Mouse (Mus musculus): ENCODE results near the gene Zfp715. TPM values are rescaled to one million over a fixed set of nuclear protein-coding genes. Genes with fewer than 3 reads are reported as not detected.
A peak's percentile ranks its signal among the peaks of the same experiment; 100 is the strongest.
"Not testable (repeated sequence)": the region's sequence is repeated elsewhere in the genome, so short reads cannot be mapped to it uniquely, and the experiment has no call there.

Gene Zfp715
- 7.0 and 7.2 TPM in 2 replicates for polyA plus RNA-seq (2016; fragmentation: Nextera tagmentation; extraction: Ambion mirVana)

DNA sequence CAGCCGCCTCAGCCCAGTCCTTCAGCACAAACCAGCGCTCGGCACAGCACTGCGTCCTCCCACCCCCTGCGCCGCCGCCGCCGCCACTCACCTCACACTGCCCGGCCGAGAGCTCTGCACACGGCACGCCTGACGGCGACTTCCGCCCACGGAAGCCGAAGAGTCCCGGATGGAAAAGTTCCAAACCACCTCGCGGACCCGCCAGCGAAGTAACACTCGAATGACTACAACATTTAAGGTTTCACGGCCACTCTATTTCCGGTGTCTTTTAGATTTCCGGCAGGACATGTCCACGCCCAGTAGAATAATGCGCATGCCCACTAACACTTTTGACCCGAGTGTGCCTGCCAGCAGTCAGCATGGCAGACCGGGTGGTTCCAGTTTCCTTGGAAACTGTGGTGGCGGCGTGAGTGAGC, at the start of gene Zfp715:
Gene Zfp715, minus strand, starts transcription at position 282 of the 416 bp plus-strand sequence.
- under 1% methylated on average over 33 of the region's 33 CpGs for WGBS (ENCODE audit: insufficient replicate concordance)

DNA sequence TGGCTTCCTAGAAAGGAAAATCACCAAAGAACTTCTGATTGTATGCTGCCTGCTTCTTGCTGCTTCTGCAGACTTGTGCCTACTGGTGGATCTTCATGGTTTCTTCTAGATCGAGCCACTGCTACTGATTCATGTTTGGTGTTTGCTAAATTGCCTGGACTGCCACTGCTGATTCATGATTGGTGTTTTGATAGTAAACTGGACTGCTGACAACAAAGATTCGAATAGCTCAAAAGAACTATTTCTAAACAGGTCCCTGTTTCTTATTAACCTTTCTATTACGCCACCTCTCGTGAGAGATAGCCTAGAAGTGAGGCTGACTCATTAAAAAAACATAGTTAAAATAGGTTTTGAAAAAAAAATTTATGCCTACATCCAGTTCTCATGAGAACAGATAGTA, 48.9 kb upstream of the Zfp715 start:
- WGBS (ENCODE audit: insufficient replicate concordance), result 57% methylated on average over 4 of the region's 4 CpGs
- no peak overlapping the region for H3K4me3 ChIP-seq
- H3K4me2 ChIP-seq, result no peak overlapping the region
- no peaks in the 10 kb centered on the region for H3K4me1 ChIP-seq
- H3K9me3 ChIP-seq (replicated peaks), result no peaks in the 10 kb centered on the region
- no peak for ATAC-seq
- no peak overlapping the region for H3K9ac ChIP-seq
- no peaks in the 10 kb centered on the region for H3K27me3 ChIP-seq (replicated peaks)
- no peaks in the 10 kb centered on the region for H3K36me3 ChIP-seq
- no peak overlapping the region for H3K27ac ChIP-seq

More for the DNA sequence above, at the start of gene Zfp715:
- Histone ChIP-seq H3K4me3 (peak within 1 kb of the TSS; percentile 85), H3K4me1 (peaks cover 39% of the 10 kb centered on the region), H3K27ac (peak within 1 kb of the TSS; percentile 88), H3K9me3 (replicated peaks) (no peaks in the 10 kb centered on the region), H3K36me3 (peaks cover 26% of the 10 kb centered on the region), H3K27me3 (replicated peaks) (no peaks in the 10 kb centered on the region), H3K4me2 (peak within 1 kb of the TSS; percentile 94), H3K9ac (peak within 1 kb of the TSS; percentile 82)
- ATAC-seq, result peak; percentile 90

DNA sequence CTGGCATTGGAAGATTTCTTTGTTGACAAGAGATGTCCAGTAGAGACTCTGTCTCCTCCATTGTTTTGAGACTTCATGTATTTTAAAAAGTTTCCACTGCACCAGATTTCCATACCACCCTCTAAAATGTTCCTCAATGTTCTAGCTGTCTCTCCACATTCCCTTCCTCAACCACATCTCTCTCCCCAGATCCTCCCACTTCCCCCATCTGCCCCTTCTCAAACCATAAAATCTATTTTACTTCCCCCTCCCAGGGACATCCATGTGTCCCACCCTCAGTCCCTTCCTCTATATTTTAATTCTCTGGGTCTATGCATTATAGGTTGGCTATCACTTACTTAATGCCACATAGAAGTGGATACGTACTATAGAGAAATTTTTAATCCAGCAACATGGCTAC, 48.3 kb upstream of the Zfp715 start:
- Histone ChIP-seq H3K4me3 (no peak overlapping the region), H3K9ac (no peak overlapping the region), H3K9me3 (replicated peaks) (no peaks in the 10 kb centered on the region), H3K27me3 (replicated peaks) (no peaks in the 10 kb centered on the region), H3K4me2 (no peak overlapping the region), H3K36me3 (no peaks in the 10 kb centered on the region), H3K4me1 (no peaks in the 10 kb centered on the region), H3K27ac (no peak overlapping the region)
- 69% methylated on average over 1 of the region's 1 CpGs for WGBS (ENCODE audit: insufficient replicate concordance)
- no peak for ATAC-seq

DNA sequence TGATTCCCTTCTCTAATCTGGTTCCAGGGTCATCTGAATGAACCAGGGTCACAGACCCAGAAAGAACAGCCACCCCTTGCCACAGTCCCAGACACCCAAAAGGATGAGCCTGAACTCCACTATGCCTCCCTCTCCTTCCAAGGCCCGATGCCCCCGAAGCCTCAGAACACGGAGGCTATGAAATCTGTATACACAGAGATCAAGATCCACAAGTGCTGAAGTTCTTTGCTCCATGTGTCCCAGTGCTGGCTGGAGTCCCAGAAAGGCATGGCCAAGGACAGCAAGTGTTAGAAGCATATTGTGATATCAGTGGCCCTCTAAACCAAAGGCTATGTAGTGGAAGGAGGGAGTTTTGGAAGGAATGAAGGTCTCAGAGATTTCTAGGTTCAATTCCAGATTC, 45.5 kb upstream of the Zfp715 start:
- Histone ChIP-seq H3K27ac (no peak overlapping the region), H3K4me1 (peaks cover 23% of the 10 kb centered on the region), H3K9ac (no peak overlapping the region), H3K9me3 (replicated peaks) (no peaks in the 10 kb centered on the region), H3K4me2 (no peak overlapping the region), H3K27me3 (replicated peaks) (no peaks in the 10 kb centered on the region), H3K4me3 (no peak overlapping the region), H3K36me3 (no peaks in the 10 kb centered on the region)
- no peak for ATAC-seq
- WGBS (ENCODE audit: insufficient replicate concordance), result 75% methylated on average over 3 of the region's 3 CpGs

DNA sequence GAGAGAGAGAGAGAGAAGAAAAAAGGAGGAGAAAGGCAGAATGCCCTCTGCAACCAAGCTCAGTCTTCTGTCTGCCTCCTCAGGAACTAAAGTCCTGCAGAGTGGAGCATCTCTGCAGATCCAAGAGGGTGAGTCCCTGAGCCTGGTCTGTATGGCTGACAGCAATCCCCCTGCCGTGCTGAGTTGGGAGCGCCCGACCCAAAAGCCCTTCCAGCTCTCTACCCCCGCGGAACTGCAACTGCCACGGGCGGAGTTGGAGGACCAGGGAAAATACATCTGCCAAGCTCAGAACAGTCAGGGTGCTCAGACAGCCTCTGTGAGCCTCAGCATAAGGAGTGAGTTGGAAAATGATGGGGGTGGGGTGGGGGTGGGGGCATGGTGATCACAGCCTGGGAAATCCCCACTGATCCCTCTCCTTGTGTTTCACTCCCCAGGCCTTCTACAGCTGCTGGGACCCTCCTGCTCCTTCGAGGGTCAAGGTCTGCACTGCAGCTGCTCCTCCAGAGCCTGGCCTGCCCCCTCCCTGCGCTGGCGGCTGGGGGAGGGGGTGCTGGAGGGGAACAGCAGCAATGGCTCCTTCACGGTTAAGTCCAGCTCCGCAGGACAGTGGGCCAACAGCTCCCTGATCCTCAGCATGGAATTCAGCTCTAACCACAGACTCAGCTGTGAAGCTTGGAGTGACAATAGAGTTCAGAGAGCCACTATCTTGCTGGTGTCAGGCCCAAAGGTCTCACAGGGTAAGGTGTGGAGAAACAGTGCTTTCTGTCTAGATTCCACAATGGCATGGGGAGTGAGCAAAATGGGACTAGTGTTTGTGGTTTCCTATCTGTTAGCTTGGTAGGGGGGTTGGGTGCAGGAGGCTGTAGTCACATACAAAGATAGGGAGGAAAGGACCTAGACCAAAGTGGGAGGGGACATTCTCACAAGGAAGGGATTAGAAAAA, 42.1 kb upstream of the Zfp715 start:
- 0 out of 2 replicates have a peak overlapping the region, but pooled peaks have one; percentile 18 for H3K27ac ChIP-seq
- H3K27me3 ChIP-seq (replicated peaks), result no peaks in the 10 kb centered on the region
- peaks cover 49% of the 10 kb centered on the region for H3K4me1 ChIP-seq
- peak overlapping the region; percentile 20; the same call in 1 of the 2 replicates for H3K9ac ChIP-seq
- no peak overlapping the region for H3K4me3 ChIP-seq
- H3K4me2 ChIP-seq, result peak overlapping the region; percentile 37
- 9% methylated on average over 12 of the region's 12 CpGs for WGBS (ENCODE audit: insufficient replicate concordance)
- H3K9me3 ChIP-seq (replicated peaks), result no peaks in the 10 kb centered on the region
- ATAC-seq, result peak; percentile 50
- no peaks in the 10 kb centered on the region for H3K36me3 ChIP-seq

DNA sequence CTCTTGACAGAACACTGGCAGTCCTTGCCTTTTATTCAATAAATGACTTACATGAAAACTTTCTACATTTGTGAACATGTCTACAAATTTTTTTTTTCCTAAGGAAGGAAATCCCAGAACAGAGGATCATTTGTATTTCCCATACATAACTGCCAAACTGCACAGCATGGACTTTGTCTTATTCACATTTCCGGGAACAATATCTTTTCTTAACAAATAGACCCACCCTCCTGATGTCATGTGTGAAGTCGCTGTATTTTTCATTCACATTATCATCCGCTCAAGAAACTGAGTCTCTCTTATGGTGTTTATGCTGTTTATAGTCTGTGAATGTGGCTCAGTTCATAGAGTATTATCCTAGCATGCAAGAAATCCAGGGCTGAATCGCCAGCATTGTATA, 40.7 kb upstream of the Zfp715 start:
- WGBS (ENCODE audit: insufficient replicate concordance), result 45% methylated on average over 4 of the region's 4 CpGs
- Histone ChIP-seq H3K27me3 (replicated peaks) (no peaks in the 10 kb centered on the region), H3K9ac (no peak overlapping the region), H3K4me1 (peaks cover 53% of the 10 kb centered on the region), H3K9me3 (replicated peaks) (no peaks in the 10 kb centered on the region), H3K4me2 (no peak overlapping the region), H3K4me3 (no peak overlapping the region), H3K36me3 (no peaks in the 10 kb centered on the region), H3K27ac (peak overlapping the region; percentile 61; the same call in 1 of the 2 replicates)
- ATAC-seq, result no peak

DNA sequence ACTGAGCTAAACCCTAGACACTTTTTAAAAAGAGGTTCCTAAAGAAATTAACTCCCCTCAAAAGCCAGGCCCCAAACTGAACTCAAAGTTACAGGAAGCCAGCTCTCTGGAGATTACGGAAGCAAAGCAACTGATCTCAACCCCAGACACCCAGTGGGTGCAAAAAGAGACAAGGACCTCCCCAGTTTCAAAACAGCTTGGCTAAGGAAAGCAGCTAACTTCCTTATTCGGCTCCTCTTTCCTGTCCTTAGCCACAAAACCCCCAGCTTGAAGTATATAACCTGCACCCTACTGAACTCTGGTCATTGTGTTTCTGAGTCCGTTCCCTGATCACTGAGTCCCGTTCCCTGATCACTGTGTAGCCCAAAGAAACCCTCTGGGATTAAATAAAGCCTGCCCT, 40.0 kb upstream of the Zfp715 start:
- H3K4me2 ChIP-seq, result no peak overlapping the region
- no peak overlapping the region for H3K9ac ChIP-seq
- no peaks in the 10 kb centered on the region for H3K36me3 ChIP-seq
- peaks cover 53% of the 10 kb centered on the region for H3K4me1 ChIP-seq
- no peak overlapping the region for H3K4me3 ChIP-seq
- 22% methylated on average over 4 of the region's 4 CpGs for WGBS (ENCODE audit: insufficient replicate concordance)
- peak overlapping the region; percentile 61; the same call in 1 of the 2 replicates for H3K27ac ChIP-seq
- no peaks in the 10 kb centered on the region for H3K9me3 ChIP-seq (replicated peaks)
- H3K27me3 ChIP-seq (replicated peaks), result no peaks in the 10 kb centered on the region
- no peak for ATAC-seq

DNA sequence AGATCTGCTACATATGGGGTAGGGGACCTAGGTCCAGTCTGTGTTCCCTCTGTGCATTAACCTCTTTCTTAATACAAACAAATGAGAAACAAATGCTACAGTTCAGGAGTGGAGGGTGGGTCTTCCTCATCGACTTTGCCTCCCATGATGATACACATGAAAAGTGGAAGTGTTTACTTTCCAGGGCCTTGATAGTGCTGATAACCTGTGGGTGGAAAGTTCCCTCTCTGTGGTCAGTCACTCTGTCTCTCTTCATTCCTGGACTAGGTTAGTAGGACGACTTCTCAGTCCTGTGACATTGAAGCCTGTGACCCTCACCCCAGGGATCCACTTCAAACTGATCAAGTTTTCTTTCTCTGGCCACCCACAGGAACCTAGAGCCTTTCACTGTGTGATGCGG, 38.1 kb upstream of the Zfp715 start, which contains the start of gene Siglecf:
Gene Siglecf, plus strand, starts transcription at position 188 of the 400 bp plus-strand sequence.
- Histone ChIP-seq H3K27ac (no peak within 1 kb of the TSS), H3K36me3 (no peaks in the 10 kb centered on the region), H3K27me3 (replicated peaks) (no peaks in the 10 kb centered on the region), H3K4me2 (no peak within 1 kb of the TSS), H3K9ac (no peak within 1 kb of the TSS), H3K4me1 (peaks cover 53% of the 10 kb centered on the region), H3K9me3 (replicated peaks) (no peaks in the 10 kb centered on the region), H3K4me3 (no peak within 1 kb of the TSS)
- ATAC-seq, result peak; percentile 28; the same call in 1 of the 2 replicates
- WGBS (ENCODE audit: insufficient replicate concordance), result 23% methylated on average over 3 of the region's 3 CpGs

DNA sequence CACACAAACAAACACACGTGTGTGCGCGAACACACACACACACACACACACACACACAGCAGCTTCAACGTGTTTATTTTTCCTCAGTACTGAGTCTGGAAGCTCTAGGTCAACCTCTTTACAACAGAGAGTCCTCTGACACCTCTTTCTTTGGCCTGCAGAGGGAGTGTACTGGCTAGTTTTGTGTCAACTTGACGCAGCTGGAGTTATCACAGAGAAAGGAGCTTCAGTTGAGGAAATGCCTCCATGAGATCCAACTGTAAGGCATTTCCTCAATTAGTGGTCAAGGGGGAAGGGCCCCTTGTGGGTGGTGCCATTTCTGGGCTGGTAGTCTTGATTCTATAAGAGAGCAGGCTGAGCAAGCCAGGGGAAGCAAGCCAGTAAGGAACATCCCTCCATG, 36.5 kb upstream of the Zfp715 start:
- H3K27ac ChIP-seq; H3K27me3 ChIP-seq (replicated peaks); H3K9ac ChIP-seq; H3K36me3 ChIP-seq; H3K4me3 ChIP-seq; H3K9me3 ChIP-seq (replicated peaks); H3K4me2 ChIP-seq; ATAC-seq: not testable (repeated sequence)
- H3K4me1 ChIP-seq, result peaks cover 38% of the 10 kb centered on the region
- 33% methylated on average over 5 of the region's 5 CpGs for WGBS (ENCODE audit: insufficient replicate concordance)

DNA sequence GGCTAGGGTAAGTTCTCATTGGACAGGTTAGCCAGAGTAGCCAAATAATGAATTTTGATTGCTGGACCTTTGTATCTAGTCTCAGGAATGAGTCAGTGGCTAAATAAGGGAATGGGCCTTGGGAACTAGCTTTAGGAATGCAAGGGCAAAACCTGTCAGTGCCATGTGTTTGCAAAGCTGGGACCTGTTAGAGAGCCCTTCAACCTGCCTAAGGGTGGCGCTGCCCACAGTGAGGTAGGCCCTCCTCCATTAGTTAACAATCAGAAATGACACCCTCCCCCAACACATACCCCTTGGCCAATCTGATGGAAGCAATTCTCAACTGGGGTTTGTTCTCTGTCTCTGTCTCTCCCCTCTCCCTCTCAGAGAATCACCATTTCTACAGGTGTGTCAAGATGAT, 33.5 kb upstream of the Zfp715 start:
- peaks cover 17% of the 10 kb centered on the region for H3K4me1 ChIP-seq
- no peak overlapping the region for H3K27ac ChIP-seq
- no peak overlapping the region for H3K9ac ChIP-seq
- no peaks in the 10 kb centered on the region for H3K36me3 ChIP-seq
- H3K4me3 ChIP-seq, result no peak overlapping the region
- no peak overlapping the region for H3K4me2 ChIP-seq
- H3K27me3 ChIP-seq (replicated peaks), result no peaks in the 10 kb centered on the region
- 65% methylated on average over 1 of the region's 1 CpGs for WGBS (ENCODE audit: insufficient replicate concordance)
- H3K9me3 ChIP-seq (replicated peaks), result no peaks in the 10 kb centered on the region
- ATAC-seq, result no peak

DNA sequence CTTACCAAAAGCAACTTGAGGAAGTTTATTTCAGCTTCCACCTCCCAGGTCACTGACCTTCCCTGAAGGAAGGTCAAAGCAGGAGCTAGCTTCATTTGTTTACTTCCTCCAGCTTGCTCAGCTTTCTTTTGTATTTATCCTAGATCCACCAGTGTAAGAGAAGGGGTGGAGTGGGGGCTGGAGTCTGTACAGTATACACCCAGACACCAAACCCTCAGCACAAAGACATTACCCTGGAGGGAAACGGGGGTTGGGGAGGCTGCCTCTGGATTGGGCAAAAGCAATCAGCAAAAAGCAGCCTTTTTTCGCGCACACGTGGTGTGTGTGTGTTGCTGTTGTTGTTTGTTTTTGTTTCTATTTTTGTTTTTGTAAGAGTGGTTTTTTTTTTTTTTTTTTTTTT, 33.1 kb upstream of the Zfp715 start:
- 58% methylated on average over 4 of the region's 4 CpGs for WGBS (ENCODE audit: insufficient replicate concordance)

DNA sequence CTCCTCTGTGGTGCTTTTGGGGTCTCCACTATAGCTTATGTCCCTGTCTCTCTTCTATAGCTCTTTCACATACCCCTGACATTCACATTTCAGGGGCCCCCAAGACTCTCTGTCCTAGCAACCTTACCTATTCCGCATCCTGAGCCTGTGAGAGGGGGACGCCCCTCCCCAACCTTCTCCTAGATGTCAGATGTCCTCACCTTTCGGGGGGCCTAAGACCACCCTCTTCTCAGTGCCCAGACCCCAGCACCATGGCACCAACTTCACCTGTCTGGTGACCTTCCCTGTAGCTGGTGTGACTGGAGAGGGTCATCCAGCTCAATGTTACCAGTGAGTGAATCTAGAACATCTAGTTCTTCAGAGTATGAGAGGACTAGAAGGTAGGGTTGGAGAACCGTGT, 31.4 kb upstream of the Zfp715 start:
- Histone ChIP-seq H3K27ac (no peak overlapping the region), H3K4me3 (no peak overlapping the region), H3K4me2 (no peak overlapping the region), H3K4me1 (no peaks in the 10 kb centered on the region), H3K36me3 (no peaks in the 10 kb centered on the region), H3K9me3 (replicated peaks) (no peaks in the 10 kb centered on the region), H3K27me3 (replicated peaks) (no peaks in the 10 kb centered on the region), H3K9ac (no peak overlapping the region)
- WGBS (ENCODE audit: insufficient replicate concordance), result 53% methylated on average over 4 of the region's 4 CpGs
- ATAC-seq, result no peak

More for the DNA sequence above, 33.1 kb upstream of the Zfp715 start:
- no peak overlapping the region for H3K27ac ChIP-seq
- no peak overlapping the region for H3K9ac ChIP-seq
- no peaks in the 10 kb centered on the region for H3K27me3 ChIP-seq (replicated peaks)
- H3K36me3 ChIP-seq, result no peaks in the 10 kb centered on the region
- H3K4me2 ChIP-seq, result no peak overlapping the region
- ATAC-seq, result no peak
- H3K4me1 ChIP-seq, result peaks cover 13% of the 10 kb centered on the region
- H3K4me3 ChIP-seq, result no peak overlapping the region
- H3K9me3 ChIP-seq (replicated peaks), result no peaks in the 10 kb centered on the region

Measured in liver, embryonic 12.5 days (tissue).